Mouse (Mus musculus) left cerebral cortex, adult 11 months (tissue): ENCODE results near the gene Rimbp3.

Source experiments
- DNase-seq: peaks from one replicate; pipeline ENCODE4 v3.0.0; 2022; ENCODE audit warnings: low spot score

The Rimbp3 gene

DNA sequence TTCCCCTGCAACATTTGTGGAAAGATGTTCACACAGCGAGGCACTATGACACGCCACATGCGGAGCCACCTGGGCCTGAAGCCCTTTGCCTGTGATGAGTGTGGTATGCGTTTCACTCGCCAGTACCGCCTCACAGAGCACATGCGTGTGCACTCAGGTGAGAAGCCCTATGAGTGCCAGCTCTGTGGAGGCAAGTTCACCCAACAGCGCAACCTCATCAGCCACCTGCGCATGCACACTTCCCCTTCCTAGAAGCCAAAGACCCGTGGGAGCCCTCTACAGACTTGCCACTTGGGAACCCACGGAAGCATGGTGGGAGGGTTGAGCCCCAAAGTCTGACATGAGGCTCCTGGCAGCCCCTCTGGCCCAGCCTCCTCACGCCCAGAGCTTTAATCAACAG, 50.5 kb downstream of the Rimbp3 start:
- DNase-seq: no peak

DNA sequence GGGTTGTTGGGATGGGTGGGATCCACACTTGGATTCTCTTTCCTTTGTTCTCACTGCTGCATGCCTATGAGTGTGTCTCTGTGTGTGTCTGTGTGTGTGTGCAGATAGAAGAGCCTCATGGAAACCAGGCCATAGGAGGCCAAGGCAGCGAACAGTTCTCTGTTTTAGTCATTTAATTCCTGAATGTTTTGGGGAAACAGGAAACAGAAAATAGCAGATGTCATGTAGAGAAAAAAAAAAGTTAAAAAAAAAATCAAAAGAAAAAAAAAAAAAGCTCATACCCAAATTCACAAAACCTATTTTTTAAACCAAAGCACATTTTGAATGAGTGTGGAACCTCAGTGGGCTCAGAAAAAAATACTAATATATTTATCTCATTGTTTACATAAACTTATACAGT, 52.9 kb downstream of the Rimbp3 start:
- DNase-seq: no peak
